Mouse (Mus musculus) embryonic facial prominence, embryonic 11.5 days (tissue): Measurements from ENCODE around the gene Tep1. TPM values are rescaled to one million over a fixed set of nuclear protein-coding genes. Genes with fewer than 3 reads are reported as not detected.

Experiments used
- ATAC-seq: fragments of 200-750 bp; cut with Nextera tagmentation; replicated peaks from 2 replicates; pipeline ENCODE4 v1.8.0; 2017; ENCODE audit warnings: low read depth; ENCODE audit not compliant: insufficient number of reproducible peaks, low FRiP score, low TSS enrichment
- DNase-seq: peaks from one replicate; pipeline ENCODE4 v3.0.0-alpha.2; 2015; ENCODE audit warnings: low spot score
- H3K27ac ChIP-seq: fragments of 300-500 bp; sonication (generic); replicated peaks from 2 replicates; pipeline ENCODE4 v1.5.1; 2014; ENCODE audit warnings: mild to moderate bottlenecking, low read depth, low read length, control low read depth
- H3K27me3 ChIP-seq: fragments of 300-500 bp; sonication (generic); 2 replicates; pipeline ENCODE4 v1.6.1; 2014; ENCODE audit warnings: mild to moderate bottlenecking, low read length, moderate library complexity, mixed read lengths; ENCODE audit not compliant: control insufficient read depth, insufficient read depth
- H3K36me3 ChIP-seq: fragments of 300-500 bp; sonication (generic); replicated peaks from 2 replicates; pipeline ENCODE4 v1.6.1; 2014; ENCODE audit warnings: low read depth, mild to moderate bottlenecking, low read length, moderate library complexity, mixed read lengths; ENCODE audit not compliant: control insufficient read depth, insufficient read depth
- H3K4me1 ChIP-seq: fragments of 300-500 bp; sonication (generic); 2 replicates; pipeline ENCODE4 v1.6.1; 2014; ENCODE audit warnings: low read length, mixed read lengths; ENCODE audit not compliant: control insufficient read depth, insufficient read depth
- H3K4me2 ChIP-seq: fragments of 300-500 bp; sonication (generic); 2 replicates; pipeline ENCODE4 v1.6.1; 2014; ENCODE audit warnings: low read depth, mild to moderate bottlenecking, control low read depth, low read length, moderate library complexity
- H3K4me3 ChIP-seq: fragments of 300-500 bp; sonication (generic); 2 replicates; pipeline ENCODE4 v1.5.1; 2014; ENCODE audit warnings: low read depth, low read length, control low read depth
- H3K9ac ChIP-seq: fragments of 300-500 bp; sonication (generic); replicated peaks from 2 replicates; pipeline ENCODE4 v1.6.1; 2014; ENCODE audit warnings: mild to moderate bottlenecking, control low read depth, low read length
- H3K9me3 ChIP-seq: fragments of 300-500 bp; sonication (generic); replicated peaks from 2 replicates; pipeline ENCODE4 v1.6.1; 2016; ENCODE audit warnings: mild to moderate bottlenecking, low read length, inconsistent platforms, mixed read lengths; ENCODE audit not compliant: control insufficient read depth
- WGBS: fragments of 180-500 bp; shearing (Covaris S2); extraction: QIAGEN DNeasy Blood & Tissue Kit; methylation state at CpG from one replicate; pipeline ENCODE4 v1.1.7; 2014; 5-methylcytosine and 5-hydroxymethylcytosine counted together
- polyA plus RNA-seq: library from polyadenylated mRNA; unstranded; fragments of >200 nt; fragmentation: Nextera tagmentation; extraction: Ambion mirVana; gene quantifications from 2 replicates; pipeline ENCODE4 v1.2.1, GENCODE M21; 2014

Tep1 gene
- polyA plus RNA-seq, 1 experiment from 2014 or later = 5.3 TPM

DNA sequence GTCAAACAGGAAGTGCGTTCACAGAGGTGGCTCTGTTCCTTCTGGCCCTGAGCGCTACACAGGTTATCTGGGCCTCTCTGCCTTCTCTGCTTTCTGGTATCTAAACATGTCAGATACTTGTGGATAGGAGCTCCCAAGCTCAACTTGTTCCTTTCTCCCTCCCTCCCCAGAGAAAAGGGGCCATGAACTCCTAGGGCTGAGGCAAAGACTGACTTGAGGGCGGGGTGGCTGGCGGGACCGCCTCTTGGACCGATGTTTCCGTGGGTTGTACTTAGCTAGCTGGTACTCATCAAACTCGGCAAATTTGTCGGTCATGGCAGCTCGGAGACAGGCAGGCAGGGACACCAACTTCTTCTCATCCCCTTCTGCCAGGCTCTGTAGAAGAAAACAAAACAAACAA is 7.7 kb downstream of the Tep1 start:
- H3K4me1 ChIP-seq = no peaks in the 10 kb centered on the region
- WGBS = 92% methylated on average over 10 of the region's 10 CpGs

GRCm38 (mm10) chr14:50855788-50856187 is 14.6 kb downstream of the Tep1 start:
- 86% methylated on average over 5 of the region's 5 CpGs for WGBS
- no peak overlapping the region for H3K27ac ChIP-seq
- ATAC-seq = no peak

More for the DNA sequence above, 7.7 kb downstream of the Tep1 start:
- no peak overlapping the region for H3K4me3 ChIP-seq
- H3K4me2 ChIP-seq = no peak overlapping the region
- no peak overlapping the region for H3K9ac ChIP-seq
- ATAC-seq = no peak
- no peaks in the 10 kb centered on the region for H3K36me3 ChIP-seq
- DNase-seq = no peak
- no peaks in the 10 kb centered on the region for H3K9me3 ChIP-seq
- H3K27ac ChIP-seq = no peak overlapping the region
- H3K27me3 ChIP-seq = no peaks in the 10 kb centered on the region

GRCm38 (mm10) chr14:50837236-50837635 is 33.1 kb downstream of the Tep1 start:
- DNase-seq (peak; percentile 24), ATAC-seq (no peak)
- Histone ChIP-seq H3K4me3 (no peak overlapping the region), H3K4me2 (no peak overlapping the region), H3K4me1 (no peaks in the 10 kb centered on the region), H3K27me3 (no peaks in the 10 kb centered on the region), H3K36me3 (no peaks in the 10 kb centered on the region), H3K27ac (no peak overlapping the region), H3K9me3 (no peaks in the 10 kb centered on the region), H3K9ac (no peak overlapping the region)
- 52% methylated on average over 6 of the region's 6 CpGs for WGBS

More at GRCm38 (mm10) chr14:50855788-50856187, 14.6 kb downstream of the Tep1 start:
- no peak overlapping the region for H3K4me3 ChIP-seq
- H3K4me1 ChIP-seq = no peaks in the 10 kb centered on the region
- H3K4me2 ChIP-seq = no peak overlapping the region
- H3K9ac ChIP-seq = no peak overlapping the region
- H3K36me3 ChIP-seq = no peaks in the 10 kb centered on the region
- H3K27me3 ChIP-seq = no peaks in the 10 kb centered on the region
- DNase-seq = no peak
- H3K9me3 ChIP-seq = no peaks in the 10 kb centered on the region

DNA sequence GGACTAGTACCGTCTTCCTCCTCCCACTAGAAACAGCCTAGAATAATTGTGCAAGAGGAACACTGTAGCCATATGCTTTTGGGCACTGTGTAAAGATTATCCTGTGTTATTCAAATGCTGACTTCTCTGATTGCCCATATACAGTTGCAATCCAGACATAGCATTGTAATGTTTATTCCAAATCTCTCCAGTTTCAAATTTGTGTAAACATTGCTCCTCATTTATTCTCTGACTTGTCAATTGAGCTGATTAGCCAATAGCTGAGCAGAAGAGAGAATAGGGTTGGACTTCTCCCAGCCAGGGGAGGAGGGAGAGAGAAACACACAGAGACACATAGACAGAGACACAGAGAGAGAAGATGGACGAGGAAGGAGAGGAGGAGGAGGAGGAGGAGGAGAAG is 35.9 kb downstream of the Tep1 start:
- no peak overlapping the region for H3K9ac ChIP-seq
- H3K36me3 ChIP-seq = no peaks in the 10 kb centered on the region
- H3K27me3 ChIP-seq = no peaks in the 10 kb centered on the region
- WGBS = 54% methylated on average over 2 of the region's 2 CpGs
- H3K9me3 ChIP-seq = no peaks in the 10 kb centered on the region
- H3K4me2 ChIP-seq = no peak overlapping the region
- ATAC-seq (no peak), DNase-seq (no peak)
- H3K4me1 ChIP-seq = no peaks in the 10 kb centered on the region
- H3K27ac ChIP-seq = no peak overlapping the region
- no peak overlapping the region for H3K4me3 ChIP-seq

- ATAC-seq (no peak), DNase-seq (no peak)
- WGBS = 86% methylated on average over 10 of the region's 10 CpGs
- Histone ChIP-seq H3K36me3 (no peaks in the 10 kb centered on the region), H3K27me3 (no peaks in the 10 kb centered on the region), H3K9me3 (no peaks in the 10 kb centered on the region), H3K4me3 (no peak overlapping the region), H3K27ac (no peak overlapping the region), H3K9ac (no peak overlapping the region), H3K4me2 (no peak overlapping the region), H3K4me1 (no peaks in the 10 kb centered on the region)
Measured at GRCm38 (mm10) chr14:50833964-50834363, 36.4 kb downstream of the Tep1 start.

- WGBS = 75% methylated on average over 3 of the region's 3 CpGs
- Histone ChIP-seq H3K27ac (no peak overlapping the region), H3K36me3 (no peaks in the 10 kb centered on the region), H3K4me1 (no peaks in the 10 kb centered on the region), H3K27me3 (no peaks in the 10 kb centered on the region), H3K9me3 (no peaks in the 10 kb centered on the region), H3K4me3 (no peak overlapping the region), H3K4me2 (no peak overlapping the region), H3K9ac (no peak overlapping the region)
- DNase-seq (no peak), ATAC-seq (no peak)
Measured at GRCm38 (mm10) chr14:50829878-50830277, 40.5 kb downstream of the Tep1 start.

- ATAC-seq = no peak
- no peaks in the 10 kb centered on the region; the same call in 1 of the 2 replicates for H3K36me3 ChIP-seq
- no peaks in the 10 kb centered on the region for H3K27me3 ChIP-seq
Measured at GRCm38 (mm10) chr14:50826579-50826978, 43.8 kb downstream of the Tep1 start.

GRCm38 (mm10) chr14:50824219-50824618 is 46.1 kb downstream of the Tep1 start:
- H3K9me3 ChIP-seq = no peaks in the 10 kb centered on the region
- no peaks in the 10 kb centered on the region for H3K27me3 ChIP-seq
- no peaks in the 10 kb centered on the region for H3K4me1 ChIP-seq
- WGBS = 83% methylated on average over 9 of the region's 9 CpGs
- H3K36me3 ChIP-seq = peaks cover 2% of the 10 kb centered on the region; the same call in 1 of the 2 replicates
- no peak overlapping the region for H3K27ac ChIP-seq
- DNase-seq (no peak), ATAC-seq (no peak)
- no peak overlapping the region for H3K9ac ChIP-seq
- H3K4me2 ChIP-seq = no peak overlapping the region
- no peak overlapping the region for H3K4me3 ChIP-seq

More at GRCm38 (mm10) chr14:50826579-50826978, 43.8 kb downstream of the Tep1 start:
- Histone ChIP-seq H3K9ac (no peak overlapping the region), H3K27ac (no peak overlapping the region), H3K4me2 (no peak overlapping the region), H3K9me3 (no peaks in the 10 kb centered on the region), H3K4me3 (no peak overlapping the region), H3K4me1 (no peaks in the 10 kb centered on the region)
- WGBS = 87% methylated on average over 4 of the region's 4 CpGs
- DNase-seq = no peak
